Mouse (Mus musculus): Measurements from ENCODE around the gene Samd15. TPM values are rescaled to one million over a fixed set of nuclear protein-coding genes. Genes with fewer than 3 reads are reported as not detected.

Samd15 gene
- polyA plus RNA-seq (2012; ENCODE audit: low replicate concordance): 0.34 and 0.55 TPM in 2 replicates

DNA sequence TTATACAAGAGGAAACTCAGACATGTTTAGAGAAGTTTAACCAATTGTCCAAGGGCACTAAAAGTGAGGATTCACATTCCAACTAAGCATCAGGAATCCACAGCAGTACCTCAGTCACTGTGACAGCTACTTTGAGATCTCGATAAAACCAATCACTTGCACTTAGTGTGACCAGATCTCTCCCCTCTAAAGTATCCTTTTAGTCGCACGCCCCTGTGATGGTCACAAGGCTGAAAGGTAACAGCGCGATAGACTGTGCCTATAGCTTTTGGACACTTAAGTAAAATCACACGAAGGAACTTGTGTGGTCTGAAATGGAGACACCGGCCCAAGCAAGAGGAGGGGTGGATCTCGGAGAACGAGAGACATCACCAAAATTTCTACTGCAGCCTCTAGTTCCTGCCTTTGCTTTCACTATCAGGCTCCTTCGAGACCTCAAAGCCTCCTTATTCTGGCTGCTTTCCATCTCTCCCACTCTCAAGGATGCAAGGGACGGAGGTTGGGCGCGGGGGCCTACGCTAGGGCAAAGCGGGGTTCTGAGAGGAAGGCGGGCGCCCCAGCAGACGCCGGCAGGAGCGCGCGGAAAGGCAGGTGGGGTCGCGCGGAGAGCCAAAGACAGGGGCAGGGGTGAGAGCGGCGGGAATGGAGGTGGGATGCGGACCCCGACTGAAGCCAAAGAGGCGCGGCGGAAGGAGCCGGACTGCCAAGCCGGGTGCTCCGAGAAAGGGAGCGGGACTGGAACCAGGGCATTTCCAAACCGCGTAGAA lies at the start of gene Samd15:
Samd15 (plus strand) TSS at position 518 of the 767 bp plus-strand sequence.

GRCm38 (mm10) chr12:87199973-87200586 lies 557 bp downstream of the Samd15 start, which contains the start of gene Tmed8:
Gene Tmed8, minus strand, starts transcription at chr12:87200454.

GRCm38 (mm10) chr12:87238632-87239031 lies 39.1 kb downstream of the Samd15 start, which contains the start of gene Noxred1:
Gene Noxred1, minus strand, starts transcription at chr12:87238732.

Other genes starting within 250 kb of the Samd15 start
- not detected in 2 replicates for gene Zdhhc22, start 209.3 kb upstream of the Samd15 start, polyA plus RNA-seq (2012; ENCODE audit: low replicate concordance)
- 0.03 and 0.06 TPM in 2 replicates for gene Tmem63c, start 178.4 kb upstream of the Samd15 start, polyA plus RNA-seq (2012; ENCODE audit: low replicate concordance)
- gene Ngb, start 97.2 kb upstream of the Samd15 start, polyA plus RNA-seq (2012; ENCODE audit: low replicate concordance): 0.11 and 0.14 TPM in 2 replicates
- 1.5 and 3.1 TPM in 2 replicates for gene Gstz1, start 52.6 kb upstream of the Samd15 start, polyA plus RNA-seq (2012; ENCODE audit: low replicate concordance)
- 2.8 and 3.5 TPM in 2 replicates for gene Pomt2, start 51.8 kb upstream of the Samd15 start, polyA plus RNA-seq (2012; ENCODE audit: low replicate concordance)
- gene Tmed8, start 731 bp downstream of the Samd15 start, polyA plus RNA-seq (2012; ENCODE audit: low replicate concordance): 5.2 and 5.5 TPM in 2 replicates
- 0.21 and 0.91 TPM in 2 replicates for gene Noxred1, start 39.0 kb downstream of the Samd15 start, polyA plus RNA-seq (2012; ENCODE audit: low replicate concordance)
- gene Vipas39, start 66.5 kb downstream of the Samd15 start, polyA plus RNA-seq (2012; ENCODE audit: low replicate concordance): 1.9 and 2.3 TPM in 2 replicates
- gene Ahsa1, start 66.8 kb downstream of the Samd15 start, polyA plus RNA-seq (2012; ENCODE audit: low replicate concordance): 58.4 and 60.1 TPM in 2 replicates
- not detected in 2 replicates for gene Ism2, start 100.0 kb downstream of the Samd15 start, polyA plus RNA-seq (2012; ENCODE audit: low replicate concordance)
- 41.0 and 54.3 TPM in 2 replicates for gene Sptlc2, start 188.6 kb downstream of the Samd15 start, polyA plus RNA-seq (2012; ENCODE audit: low replicate concordance)
- gene Slirp, start 244.2 kb downstream of the Samd15 start, polyA plus RNA-seq (2012; ENCODE audit: low replicate concordance): 0.04 and 2.9 TPM in 2 replicates
- gene Alkbh1, start 244.3 kb downstream of the Samd15 start, polyA plus RNA-seq (2012; ENCODE audit: low replicate concordance): 26.5 and 27.7 TPM in 2 replicates